Mouse (Mus musculus): ENCODE results near the gene Aqp1. TPM values are rescaled to one million over a fixed set of nuclear protein-coding genes. Genes with fewer than 3 reads are reported as not detected.

Aqp1 gene
- total and polyA plus RNA-seq, 3 experiments: not detected

DNA sequence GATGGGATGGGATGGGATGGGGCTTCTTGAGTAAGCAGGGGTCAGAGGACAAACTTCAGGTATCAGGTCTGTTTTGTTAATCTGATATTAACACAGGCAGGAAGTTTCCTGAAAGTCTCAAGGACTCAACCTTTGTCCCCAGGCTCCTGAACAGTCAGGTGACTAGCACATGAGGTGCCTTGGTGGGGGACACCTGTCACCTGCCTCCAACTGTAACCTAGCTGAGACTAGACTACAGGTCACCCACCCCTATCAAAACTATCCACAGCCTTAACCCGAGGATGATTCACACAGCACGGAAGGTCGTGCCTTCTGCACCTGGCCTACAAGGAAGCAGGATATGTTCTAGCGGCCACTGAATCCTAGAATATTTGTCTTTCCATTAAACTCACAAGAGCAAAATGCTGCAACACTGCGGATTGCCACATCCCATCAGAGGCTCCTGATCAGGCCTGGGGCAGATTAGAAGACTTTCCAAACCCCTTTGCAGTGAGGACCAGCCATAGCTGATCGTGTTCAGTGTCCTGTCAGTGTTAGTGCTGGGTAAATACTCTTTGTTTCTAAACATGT, 14.2 kb downstream of the Aqp1 start:
- no peaks in the 10 kb centered on the region for H3K36me3 ChIP-seq (replicated peaks in 1 of 2; ENCODE audit: control insufficient read depth in 1 of 2, insufficient read depth in 1 of 2, low read length in 1 of 2)
- H3K4me2 ChIP-seq (ENCODE audit: insufficient read depth, low read depth, poor library complexity, severe bottlenecking): no peak overlapping the region
- H3K4me1 ChIP-seq (ENCODE audit: control insufficient read depth in 1 of 2, insufficient read depth in 2 of 2): no peaks in the 10 kb centered on the region
- no peaks in the 10 kb centered on the region for H3K79me2 ChIP-seq (replicated peaks; ENCODE audit: control insufficient read depth, extremely low read depth, insufficient read depth, poor library complexity, severe bottlenecking)
- H3K27ac ChIP-seq (ENCODE audit: insufficient read depth, low read depth): no peak overlapping the region
- in situ Hi-C loops (cut with MboI; ENCODE audit: low pct_ligation_motif_present, low pct_unique_long_range_greater_than_20kb, low sequenced_read_pairs): no loop called here
- TF ChIP-seq UBTF (IDR thresholded peaks at IDR 0.05; ENCODE audit: low read depth, low read length): no peak
- TF ChIP-seq MAFK (IDR thresholded peaks at IDR 0.05; ENCODE audit: insufficient replicate concordance, low read length): no peak
- TF ChIP-seq JUND (conservative IDR thresholded peaks at IDR 0.05; ENCODE audit: low read depth, low read length): no peak
- TF ChIP-seq MXI1 (IDR thresholded peaks at IDR 0.05; ENCODE audit: low read depth, low read length): no peak
- no peak for TF ChIP-seq CHD2 (IDR thresholded peaks at IDR 0.05; ENCODE audit: low read length)
- TF ChIP-seq EP300 (IDR thresholded peaks at IDR 0.05; ENCODE audit: low read length): no peak
- H3K27me3 ChIP-seq (replicated peaks): peaks cover 91% of the 10 kb centered on the region
- no peak overlapping the region for H3K9ac ChIP-seq (ENCODE audit: insufficient read depth, low read depth)
- dilution Hi-C loops (cut with MboI; ENCODE audit: extremely low pct_ligation_motif_present, extremely low pct_unique_long_range_greater_than_20kb, low sequenced_read_pairs): no loop called here
- H3K9me3 ChIP-seq (replicated peaks; ENCODE audit: low read length): peaks cover 5% of the 10 kb centered on the region
- no peak for DNase-seq (ENCODE audit: extremely low read depth)
- H3K4me3 ChIP-seq (replicated peaks in 1 of 3; ENCODE audit: low read depth in 2 of 3, low read length in 2 of 3, poor library complexity in 1 of 3): no peak overlapping the region

DNA sequence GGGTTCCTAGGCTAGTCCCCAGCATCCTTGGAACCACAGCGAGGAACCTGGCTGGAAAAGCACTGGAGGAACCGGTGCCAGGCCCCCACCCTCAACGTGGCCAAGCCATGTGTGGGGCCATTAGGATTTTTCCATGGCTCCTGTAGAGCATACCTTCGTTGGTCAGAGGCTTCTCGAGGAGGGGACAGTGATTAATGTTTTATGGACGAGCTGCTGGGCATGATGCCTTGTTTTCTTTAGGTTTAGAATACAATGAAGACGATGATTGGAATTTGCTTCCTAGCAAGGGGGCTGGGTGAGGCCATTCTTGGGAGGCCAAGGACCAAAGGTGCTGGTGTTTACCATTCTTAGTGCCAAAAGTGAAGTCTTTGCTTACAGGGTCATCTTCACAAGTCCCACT, 15.5 kb downstream of the Aqp1 start:
- H3K4me1 ChIP-seq (ENCODE audit: control insufficient read depth in 1 of 2, insufficient read depth in 2 of 2): no peaks in the 10 kb centered on the region
- H3K79me2 ChIP-seq (replicated peaks; ENCODE audit: control insufficient read depth, extremely low read depth, insufficient read depth, poor library complexity, severe bottlenecking): no peaks in the 10 kb centered on the region
- H3K9me3 ChIP-seq (replicated peaks; ENCODE audit: low read length): peaks cover 5% of the 10 kb centered on the region
- H3K27me3 ChIP-seq (replicated peaks): peaks cover 89% of the 10 kb centered on the region
- in situ Hi-C loops (cut with MboI; ENCODE audit: low pct_ligation_motif_present, low pct_unique_long_range_greater_than_20kb, low sequenced_read_pairs): no loop called here
- H3K36me3 ChIP-seq (replicated peaks in 1 of 2; ENCODE audit: control insufficient read depth in 1 of 2, insufficient read depth in 1 of 2, low read length in 1 of 2): no peaks in the 10 kb centered on the region
- no peak overlapping the region for H3K27ac ChIP-seq (ENCODE audit: insufficient read depth, low read depth)
- TF ChIP-seq ZC3H11A (IDR thresholded peaks at IDR 0.05; ENCODE audit: low read depth, low read length) (no peak), NELFE (IDR thresholded peaks at IDR 0.05; ENCODE audit: low read depth, low read length) (no peak), GABPA (IDR thresholded peaks at IDR 0.05; ENCODE audit: insufficient replicate concordance, low read depth, low read length) (no peak), MXI1 (IDR thresholded peaks at IDR 0.05; ENCODE audit: low read depth, low read length) (no peak), ZKSCAN1 (IDR thresholded peaks at IDR 0.05; ENCODE audit: borderline replicate concordance, low read depth, low read length) (no peak), CHD1 (IDR thresholded peaks at IDR 0.05; ENCODE audit: low read depth, low read length) (no peak)
- H3K9ac ChIP-seq (ENCODE audit: insufficient read depth, low read depth): no peak overlapping the region
- DNase-seq (ENCODE audit: extremely low read depth): no peak
- H3K4me2 ChIP-seq (ENCODE audit: insufficient read depth, low read depth, poor library complexity, severe bottlenecking): no peak overlapping the region
- no peak overlapping the region for H3K4me3 ChIP-seq (replicated peaks in 1 of 3; ENCODE audit: low read depth in 2 of 3, low read length in 2 of 3, poor library complexity in 1 of 3)
- dilution Hi-C loops (cut with MboI; ENCODE audit: extremely low pct_ligation_motif_present, extremely low pct_unique_long_range_greater_than_20kb, low sequenced_read_pairs): no loop called here

- DNase-seq (ENCODE audit: extremely low read depth): no peak
- no peaks in the 10 kb centered on the region for H3K36me3 ChIP-seq (replicated peaks in 1 of 2; ENCODE audit: control insufficient read depth in 1 of 2, insufficient read depth in 1 of 2, low read length in 1 of 2)
- in situ Hi-C loops (cut with MboI; ENCODE audit: low pct_ligation_motif_present, low pct_unique_long_range_greater_than_20kb, low sequenced_read_pairs) (no loop called here), dilution Hi-C loops (cut with MboI; ENCODE audit: extremely low pct_ligation_motif_present, extremely low pct_unique_long_range_greater_than_20kb, low sequenced_read_pairs) (no loop called here)
- TF ChIP-seq MAFK (IDR thresholded peaks at IDR 0.05; ENCODE audit: insufficient replicate concordance, low read length) (no peak), SMC3 (IDR thresholded peaks at IDR 0.05; ENCODE audit: low read depth, low read length) (no peak), USF2 (conservative IDR thresholded peaks at IDR 0.05; ENCODE audit: low read depth, low read length) (no peak), E2F4 (IDR thresholded peaks at IDR 0.05; ENCODE audit: insufficient replicate concordance, low read depth, low read length) (no peak), RAD21 (IDR thresholded peaks at IDR 0.05; ENCODE audit: low read depth, low read length) (no peak), EP300 (IDR thresholded peaks at IDR 0.05; ENCODE audit: low read length) (no peak), ZC3H11A (IDR thresholded peaks at IDR 0.05; ENCODE audit: low read depth, low read length) (no peak), MAZ (IDR thresholded peaks at IDR 0.05; ENCODE audit: low read depth, low read length) (no peak), CHD1 (IDR thresholded peaks at IDR 0.05; ENCODE audit: low read depth, low read length) (no peak), JUN (IDR thresholded peaks at IDR 0.05; ENCODE audit: insufficient read depth, low read depth, low read length) (no peak), JUND (conservative IDR thresholded peaks at IDR 0.05; ENCODE audit: low read depth, low read length) (no peak), CTCF (conservative IDR thresholded peaks at IDR 0.05 in 1 of 2, IDR thresholded peaks at IDR 0.05 in 1 of 2; ENCODE audit: low read depth in 2 of 2, low read length in 2 of 2) (no peak), SIN3A (IDR thresholded peaks at IDR 0.05; ENCODE audit: low read length) (no peak)
- no peaks in the 10 kb centered on the region for H3K4me1 ChIP-seq (ENCODE audit: control insufficient read depth in 1 of 2, insufficient read depth in 2 of 2)
- no peak overlapping the region for H3K4me3 ChIP-seq (replicated peaks in 1 of 3; ENCODE audit: low read depth in 2 of 3, low read length in 2 of 3, poor library complexity in 1 of 3)
- no peak overlapping the region for H3K4me2 ChIP-seq (ENCODE audit: insufficient read depth, low read depth, poor library complexity, severe bottlenecking)
- H3K27me3 ChIP-seq (replicated peaks): peaks cover 81% of the 10 kb centered on the region
- H3K9ac ChIP-seq (ENCODE audit: insufficient read depth, low read depth): no peak overlapping the region
- peaks cover 5% of the 10 kb centered on the region for H3K9me3 ChIP-seq (replicated peaks; ENCODE audit: low read length)
- no peak overlapping the region for H3K27ac ChIP-seq (ENCODE audit: insufficient read depth, low read depth)
- no peaks in the 10 kb centered on the region for H3K79me2 ChIP-seq (replicated peaks; ENCODE audit: control insufficient read depth, extremely low read depth, insufficient read depth, poor library complexity, severe bottlenecking)
Observed at GRCm38 (mm10) chr6:55353711-55354445, 17.6 kb downstream of the Aqp1 start.

All from CH12.LX (cell line).